Mouse (Mus musculus) CH12.LX (cell line): ENCODE measurements at regions not wholly inside any gene's neighbourhood (a gene's known extent, or its start where the extent isn't known, plus 50 kb on each side); places are given as distances from the start of the nearest gene placed in this dataset.

Experiments
- DNase-seq: peaks from one replicate; pipeline ENCODE4 v3.0.0-alpha.2; 2013; ENCODE audit errors: extremely low read depth
- H3K27ac ChIP-seq: 2 replicates; pipeline ENCODE4 v1.5.1; 2012; ENCODE audit warnings: low read depth, mild to moderate bottlenecking, control low read depth, moderate library complexity; ENCODE audit not compliant: insufficient read depth
- H3K27me3 ChIP-seq: replicated peaks from 2 replicates; pipeline ENCODE3; 2012; ENCODE audit warnings: inconsistent platforms
- H3K36me3 ChIP-seq, 2 experiments: replicated peaks in 1 of 2; 2 replicates each; pipeline versions ENCODE3 to v1.6.1; 2012; ENCODE audit warnings: inconsistent platforms in 1 of 2, low read length in 1 of 2, mild to moderate bottlenecking in 1 of 2, mixed read lengths in 1 of 2, moderate library complexity in 1 of 2; ENCODE audit not compliant: control insufficient read depth in 1 of 2, insufficient read depth in 1 of 2
- H3K4me1 ChIP-seq, 2 experiments: 2 replicates each; pipeline ENCODE4 v1.6.1; 2012; ENCODE audit warnings: inconsistent platforms in 1 of 2, moderate library complexity in 1 of 2; ENCODE audit not compliant: insufficient read depth in 2 of 2, control insufficient read depth in 1 of 2
- H3K4me2 ChIP-seq: 2 replicates; pipeline ENCODE4 v1.6.1; 2012; ENCODE audit warnings: low read depth, mild to moderate bottlenecking, control low read depth; ENCODE audit not compliant: poor library complexity, insufficient read depth, severe bottlenecking
- H3K4me3 ChIP-seq, 3 experiments: fragments of 150-350 bp in 1 of 3; sonication (generic) in 1 of 3; replicated peaks in 1 of 3; 2 replicates each; pipeline versions ENCODE3 to v1.5.1; 2011 to 2012; ENCODE audit warnings: low read depth in 2 of 3, low read length in 2 of 3, mild to moderate bottlenecking in 2 of 3, moderate library complexity in 2 of 3, control low read depth in 1 of 3, improper control_type of control experiment in 1 of 3, inconsistent platforms in 1 of 3, mixed read lengths in 1 of 3; ENCODE audit not compliant: poor library complexity in 1 of 3
- H3K79me2 ChIP-seq: replicated peaks from 2 replicates; pipeline ENCODE4 v1.6.1; 2012; ENCODE audit warnings: mild to moderate bottlenecking, moderate library complexity; ENCODE audit not compliant: control insufficient read depth, poor library complexity, insufficient read depth, severe bottlenecking; ENCODE audit errors: extremely low read depth
- H3K9ac ChIP-seq: 2 replicates; pipeline ENCODE4 v1.6.1; 2012; ENCODE audit warnings: low read depth, mild to moderate bottlenecking, control low read depth, moderate library complexity; ENCODE audit not compliant: insufficient read depth
- H3K9me3 ChIP-seq: replicated peaks from 2 replicates; pipeline ENCODE3; 2012; ENCODE audit warnings: low read length, inconsistent platforms, mixed read lengths
- CHD1 ChIP-seq: IDR thresholded peaks from 2 replicates; pipeline ENCODE4 v1.6.1; 2012; ENCODE audit warnings: low read depth, low read length, improper control_type of control experiment, inconsistent platforms
- GABPA ChIP-seq: IDR thresholded peaks from 2 replicates; pipeline ENCODE4 v1.6.1; 2012; ENCODE audit warnings: low read depth, low read length, improper control_type of control experiment, inconsistent platforms; ENCODE audit not compliant: insufficient replicate concordance
- HCFC1 ChIP-seq: IDR thresholded peaks from 2 replicates; pipeline ENCODE4 v1.6.1; 2012; ENCODE audit warnings: low read depth, mild to moderate bottlenecking, inconsistent platforms, low read length, improper control_type of control experiment
- IRF4 ChIP-seq: IDR thresholded peaks from 2 replicates; pipeline ENCODE4 v1.6.1; 2014; ENCODE audit warnings: low read depth, mild to moderate bottlenecking, inconsistent platforms, low read length, improper control_type of control experiment
- JUN ChIP-seq: IDR thresholded peaks from 2 replicates; pipeline ENCODE4 v1.6.1; 2011; ENCODE audit warnings: low read depth, mild to moderate bottlenecking, low read length, improper control_type of control experiment, moderate library complexity; ENCODE audit not compliant: insufficient read depth
- JUND ChIP-seq: conservative IDR thresholded peaks from 2 replicates; pipeline ENCODE4 v1.6.1; 2011; ENCODE audit warnings: low read depth, low read length, improper control_type of control experiment
- MAX ChIP-seq: IDR thresholded peaks from 2 replicates; pipeline ENCODE4 v1.6.1; 2011; ENCODE audit warnings: low read length, improper control_type of control experiment
- MAZ ChIP-seq: IDR thresholded peaks from 2 replicates; pipeline ENCODE4 v1.6.1; 2012; ENCODE audit warnings: low read depth, mild to moderate bottlenecking, inconsistent platforms, low read length, improper control_type of control experiment, moderate library complexity
- MEF2A ChIP-seq: IDR thresholded peaks from 2 replicates; pipeline ENCODE4 v1.6.1; 2014; ENCODE audit warnings: low read depth, mild to moderate bottlenecking, inconsistent platforms, low read length, improper control_type of control experiment, borderline replicate concordance
- MYC ChIP-seq: IDR thresholded peaks from 2 replicates; pipeline ENCODE4 v1.6.1; 2011; ENCODE audit warnings: low read depth, mild to moderate bottlenecking, improper control_type of control experiment, low read length
- NELFE ChIP-seq: IDR thresholded peaks from 2 replicates; pipeline ENCODE4 v1.6.1; 2011; ENCODE audit warnings: low read depth, low read length, improper control_type of control experiment
- NRF1 ChIP-seq: IDR thresholded peaks from 2 replicates; pipeline ENCODE4 v1.6.1; 2014; ENCODE audit warnings: low read depth, mild to moderate bottlenecking, inconsistent platforms, low read length, improper control_type of control experiment, moderate library complexity
- PAX5 ChIP-seq: IDR thresholded peaks from 2 replicates; pipeline ENCODE4 v1.6.1; 2012; ENCODE audit warnings: low read length, inconsistent platforms, mixed read lengths
- RAD21 ChIP-seq: IDR thresholded peaks from 2 replicates; pipeline ENCODE4 v1.6.1; 2011; ENCODE audit warnings: low read depth, mild to moderate bottlenecking, low read length, improper control_type of control experiment, moderate library complexity
- RCOR1 ChIP-seq: conservative IDR thresholded peaks from 2 replicates; pipeline ENCODE4 v1.6.1; 2012; ENCODE audit warnings: low read depth, mild to moderate bottlenecking, inconsistent platforms, low read length, improper control_type of control experiment
- SMC3 ChIP-seq: IDR thresholded peaks from 2 replicates; pipeline ENCODE4 v1.6.1; 2011; ENCODE audit warnings: low read depth, low read length, improper control_type of control experiment
- TBP ChIP-seq: conservative IDR thresholded peaks from 2 replicates; pipeline ENCODE4 v1.6.1; 2011; ENCODE audit warnings: low read depth, low read length, improper control_type of control experiment
- UBTF ChIP-seq: IDR thresholded peaks from 2 replicates; pipeline ENCODE4 v1.6.1; 2012; ENCODE audit warnings: low read depth, mild to moderate bottlenecking, inconsistent platforms, low read length, improper control_type of control experiment, moderate library complexity
- USF2 ChIP-seq: conservative IDR thresholded peaks from 2 replicates; pipeline ENCODE4 v1.6.1; 2011; ENCODE audit warnings: low read depth, low read length, improper control_type of control experiment
- ZC3H11A ChIP-seq: IDR thresholded peaks from 2 replicates; pipeline ENCODE4 v1.6.1; 2012; ENCODE audit warnings: low read depth, mild to moderate bottlenecking, inconsistent platforms, low read length, improper control_type of control experiment
- ZKSCAN1 ChIP-seq: IDR thresholded peaks from 2 replicates; pipeline ENCODE4 v1.6.1; 2012; ENCODE audit warnings: low read depth, inconsistent platforms, low read length, improper control_type of control experiment, borderline replicate concordance
- ZMIZ1 ChIP-seq: IDR thresholded peaks from 2 replicates; pipeline ENCODE4 v1.6.1; 2012; ENCODE audit warnings: low read depth, mild to moderate bottlenecking, inconsistent platforms, low read length, improper control_type of control experiment
- dilution Hi-C: fragments of 300-500 bp; cut with MboI; formaldehyde crosslinking; loops from 2 replicates; pipeline ENCODE4 v1.14.3; 2020; ENCODE audit warnings: low sequenced_read_pairs; ENCODE audit not compliant: extremely low pct_unique_long_range_greater_than_20kb, extremely low pct_ligation_motif_present
- in situ Hi-C: fragments of 300-500 bp; cut with MboI; formaldehyde crosslinking; loops from 3 replicates; pipeline ENCODE4 v1.14.3; 2019; ENCODE audit warnings: low sequenced_read_pairs, low pct_ligation_motif_present, low pct_unique_long_range_greater_than_20kb, mixed read lengths

- Histone ChIP-seq H3K27me3 (no peaks in the 10 kb centered on the region), H3K4me2 (no peak overlapping the region), H3K36me3 (no peaks in the 10 kb centered on the region), H3K4me1 (peaks cover 2 to 10% of the 10 kb centered on the region in 2 experiments; a peak in 2 of 4 replicates), H3K9ac (no peak overlapping the region), H3K4me3 (no peak overlapping the region), H3K9me3 (no peaks in the 10 kb centered on the region), H3K79me2 (no peaks in the 10 kb centered on the region), H3K27ac (no peak overlapping the region)
- DNase-seq = no peak
- TF ChIP-seq RAD21 (no peak), MYC (no peak), MAZ (no peak)
- dilution Hi-C loops = no loop called here
- in situ Hi-C loops = no loop called here
Observed at GRCm38 (mm10) chr9:75958720-75959339, 55.8 kb upstream of the Hmgcll1 start.

- H3K4me2 ChIP-seq = no peak overlapping the region
- H3K27ac ChIP-seq = no peak overlapping the region
- peaks cover 2 to 10% of the 10 kb centered on the region in 2 experiments; a peak in 2 of 4 replicates for H3K4me1 ChIP-seq
- DNase-seq = no peak
- TF ChIP-seq CHD1 = no peak
- no peak for TF ChIP-seq RAD21
- TF ChIP-seq ZKSCAN1 = no peak
- no peak for TF ChIP-seq MEF2A
- TF ChIP-seq JUND = no peak
- TF ChIP-seq IRF4 = no peak
- no peaks in the 10 kb centered on the region for H3K79me2 ChIP-seq
- dilution Hi-C loops = no loop called here
- no peaks in the 10 kb centered on the region for H3K9me3 ChIP-seq
- H3K4me3 ChIP-seq = no peak overlapping the region
- in situ Hi-C loops = no loop called here
- H3K27me3 ChIP-seq = no peaks in the 10 kb centered on the region
- H3K36me3 ChIP-seq = no peaks in the 10 kb centered on the region
- H3K9ac ChIP-seq = no peak overlapping the region
Observed at GRCm38 (mm10) chr9:75959775-75960174, 54.9 kb upstream of the Hmgcll1 start.

DNA sequence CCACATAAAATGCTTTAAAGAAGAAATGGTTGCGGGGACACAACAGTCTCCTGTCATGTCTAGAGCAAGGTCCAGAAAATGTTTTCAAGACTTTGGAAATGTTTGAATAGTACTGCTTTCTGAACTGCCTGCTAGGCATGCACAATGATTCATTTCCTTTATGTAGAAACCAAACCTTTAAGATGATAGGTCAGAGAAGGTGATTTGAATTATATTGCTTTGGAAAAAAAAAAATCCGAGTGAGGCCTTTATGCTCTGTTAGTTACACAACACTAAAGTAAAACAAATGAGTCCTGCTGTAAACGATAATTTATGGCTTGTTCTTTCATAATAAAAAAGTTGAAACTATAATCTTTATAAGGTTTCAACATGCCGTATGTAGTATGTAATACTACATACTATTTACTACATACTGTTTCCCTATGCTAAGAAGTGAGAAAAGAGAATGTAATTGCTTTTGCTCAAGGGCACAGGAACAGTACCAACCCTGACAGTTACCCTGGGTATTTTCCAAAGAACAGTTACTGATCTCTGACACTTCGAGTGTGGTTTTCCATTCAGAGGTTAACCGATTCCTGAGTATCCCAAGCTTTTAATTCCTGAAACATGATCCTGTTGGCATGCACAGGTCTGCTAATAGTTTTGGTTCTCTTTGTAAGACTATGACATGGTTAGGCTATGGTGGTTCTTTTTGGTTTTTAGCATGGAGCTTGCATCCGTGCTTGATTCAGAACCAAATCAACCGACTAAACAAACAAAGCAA is 53.9 kb upstream of the Hmgcll1 start:
- Histone ChIP-seq H3K9ac (no peak overlapping the region), H3K4me1 (peaks cover 0 to 8% of the 10 kb centered on the region in 2 experiments; a peak in 2 of 4 replicates), H3K4me2 (no peak overlapping the region), H3K79me2 (no peaks in the 10 kb centered on the region), H3K27ac (no peak overlapping the region), H3K4me3 (no peak overlapping the region), H3K36me3 (no peaks in the 10 kb centered on the region), H3K9me3 (no peaks in the 10 kb centered on the region), H3K27me3 (no peaks in the 10 kb centered on the region)
- DNase-seq = no peak
- in situ Hi-C loops = no loop called here
- TF ChIP-seq NRF1 = no peak
- no peak for TF ChIP-seq NELFE
- no peak for TF ChIP-seq CHD1
- TF ChIP-seq ZC3H11A = no peak
- no peak for TF ChIP-seq MEF2A
- TF ChIP-seq PAX5 = no peak
- no peak for TF ChIP-seq GABPA
- TF ChIP-seq HCFC1 = no peak
- TF ChIP-seq SMC3 = no peak
- no peak for TF ChIP-seq TBP
- no peak for TF ChIP-seq UBTF
- no peak for TF ChIP-seq MAZ
- TF ChIP-seq JUND = no peak
- no peak for TF ChIP-seq ZMIZ1
- no peak for TF ChIP-seq USF2
- no peak for TF ChIP-seq MAX
- TF ChIP-seq RAD21 = no peak
- TF ChIP-seq RCOR1 = no peak
- TF ChIP-seq JUN = no peak
- TF ChIP-seq, all 38 proteins: peak for 0
- dilution Hi-C loops = no loop called here
